Mouse (Mus musculus): Measurements from ENCODE around the gene Csad. TPM values are rescaled to one million over a fixed set of nuclear protein-coding genes. Genes with fewer than 3 reads are reported as not detected.

The Csad gene
- polyA plus RNA-seq, 1 experiment from 2014 or later = 38.2 TPM

- H3K4me1 ChIP-seq (replicated peaks; ENCODE audit: control insufficient read depth, insufficient read depth, low read length) = peaks cover 2% of the 10 kb centered on the region; the same call in 1 of the 2 replicates
- no peaks in the 10 kb centered on the region for H3K27me3 ChIP-seq (ENCODE audit: control insufficient read depth, insufficient read depth, low read length)
- no peaks in the 10 kb centered on the region for H3K9me3 ChIP-seq (ENCODE audit: control insufficient read depth, low read length)
- peaks cover 9% of the 10 kb centered on the region; the same call in 1 of the 2 replicates for H3K36me3 ChIP-seq (ENCODE audit: control insufficient read depth, insufficient read depth, low read length)
- H3K4me3 ChIP-seq (ENCODE audit: low read depth, low read length) = no peak overlapping the region
- DNase-seq (ENCODE audit: low spot score) = no peak
- H3K4me2 ChIP-seq (ENCODE audit: low read depth, low read length, severe bottlenecking) = no peak overlapping the region
- H3K9ac ChIP-seq (ENCODE audit: low read length) = no peak overlapping the region
- ATAC-seq (replicated peaks; ENCODE audit: low FRiP score) = no peak
- no peak overlapping the region for H3K27ac ChIP-seq (ENCODE audit: low read depth, low read length)
- whole genome bisulfite sequencing = 91% methylated on average over 4 of the region's 4 CpGs
These were observed 6.3 kb upstream of the Csad start for GRCm38 (mm10) chr15:102210816-102211215.

- WGBS = 93% methylated on average over 8 of the region's 8 CpGs
These were observed 4.6 kb upstream of the Csad start for GRCm38 (mm10) chr15:102209114-102209513.

GRCm38 (mm10) chr15:102208092-102208561, 3.6 kb upstream of the Csad start:
- no peaks in the 10 kb centered on the region for H3K9me3 ChIP-seq (ENCODE audit: control insufficient read depth, low read length)
- H3K4me3 ChIP-seq (ENCODE audit: low read depth, low read length) = no peak overlapping the region
- H3K36me3 ChIP-seq (ENCODE audit: control insufficient read depth, insufficient read depth, low read length) = peaks cover 9% of the 10 kb centered on the region; the same call in 1 of the 2 replicates
- peaks cover 10% of the 10 kb centered on the region for H3K4me1 ChIP-seq (replicated peaks; ENCODE audit: control insufficient read depth, insufficient read depth, low read length)
- H3K27me3 ChIP-seq (ENCODE audit: control insufficient read depth, insufficient read depth, low read length) = no peaks in the 10 kb centered on the region
- DNase-seq (ENCODE audit: low spot score) (no peak), ATAC-seq (replicated peaks; ENCODE audit: low FRiP score) (no peak)
- H3K9ac ChIP-seq (ENCODE audit: low read length) = no peak overlapping the region
- no peak overlapping the region for H3K4me2 ChIP-seq (ENCODE audit: low read depth, low read length, severe bottlenecking)
- no peak overlapping the region for H3K27ac ChIP-seq (ENCODE audit: low read depth, low read length)
- WGBS = 93% methylated on average over 9 of the region's 9 CpGs

More at GRCm38 (mm10) chr15:102209114-102209513, 4.6 kb upstream of the Csad start:
- H3K4me1 ChIP-seq (replicated peaks; ENCODE audit: control insufficient read depth, insufficient read depth, low read length) = peaks cover 10% of the 10 kb centered on the region
- H3K9me3 ChIP-seq (ENCODE audit: control insufficient read depth, low read length) = no peaks in the 10 kb centered on the region
- H3K27me3 ChIP-seq (ENCODE audit: control insufficient read depth, insufficient read depth, low read length) = no peaks in the 10 kb centered on the region
- H3K4me2 ChIP-seq (ENCODE audit: low read depth, low read length, severe bottlenecking) = no peak overlapping the region
- no peak overlapping the region for H3K9ac ChIP-seq (ENCODE audit: low read length)
- H3K4me3 ChIP-seq (ENCODE audit: low read depth, low read length) = no peak overlapping the region
- ATAC-seq (replicated peaks; ENCODE audit: low FRiP score) (no peak), DNase-seq (ENCODE audit: low spot score) (peak; percentile 45)
- peaks cover 9% of the 10 kb centered on the region; the same call in 1 of the 2 replicates for H3K36me3 ChIP-seq (ENCODE audit: control insufficient read depth, insufficient read depth, low read length)
- H3K27ac ChIP-seq (ENCODE audit: low read depth, low read length) = no peak overlapping the region

- H3K4me1 ChIP-seq (replicated peaks; ENCODE audit: control insufficient read depth, insufficient read depth, low read length) = peaks cover 13% of the 10 kb centered on the region
These were observed 2.8 kb upstream of the Csad start for GRCm38 (mm10) chr15:102207351-102207750.

GRCm38 (mm10) chr15:102205779-102206178, 1.3 kb upstream of the Csad start:
- Histone ChIP-seq H3K4me3 (ENCODE audit: low read depth, low read length) (peak overlapping the region; percentile 13), H3K27ac (ENCODE audit: low read depth, low read length) (peak overlapping the region; percentile 61), H3K4me1 (replicated peaks; ENCODE audit: control insufficient read depth, insufficient read depth, low read length) (peaks cover 13% of the 10 kb centered on the region), H3K27me3 (ENCODE audit: control insufficient read depth, insufficient read depth, low read length) (no peaks in the 10 kb centered on the region), H3K36me3 (ENCODE audit: control insufficient read depth, insufficient read depth, low read length) (peaks cover 7% of the 10 kb centered on the region; the same call in 1 of the 2 replicates), H3K9ac (ENCODE audit: low read length) (peak overlapping the region; percentile 43), H3K4me2 (ENCODE audit: low read depth, low read length, severe bottlenecking) (peak overlapping the region; percentile 85; the same call in 1 of the 2 replicates), H3K9me3 (ENCODE audit: control insufficient read depth, low read length) (no peaks in the 10 kb centered on the region)
- 74% methylated on average over 8 of the region's 8 CpGs for WGBS
- DNase-seq (ENCODE audit: low spot score) (peak; percentile 56), ATAC-seq (replicated peaks; ENCODE audit: low FRiP score) (no peak)

More at GRCm38 (mm10) chr15:102207351-102207750, 2.8 kb upstream of the Csad start:
- no peak overlapping the region for H3K9ac ChIP-seq (ENCODE audit: low read length)
- ATAC-seq (replicated peaks; ENCODE audit: low FRiP score) = no peak
- H3K4me2 ChIP-seq (ENCODE audit: low read depth, low read length, severe bottlenecking) = no peak overlapping the region
- no peak for DNase-seq (ENCODE audit: low spot score)
- no peaks in the 10 kb centered on the region for H3K27me3 ChIP-seq (ENCODE audit: control insufficient read depth, insufficient read depth, low read length)
- H3K36me3 ChIP-seq (ENCODE audit: control insufficient read depth, insufficient read depth, low read length) = peaks cover 7% of the 10 kb centered on the region; the same call in 1 of the 2 replicates
- no peak overlapping the region for H3K27ac ChIP-seq (ENCODE audit: low read depth, low read length)
- no peak overlapping the region for H3K4me3 ChIP-seq (ENCODE audit: low read depth, low read length)
- WGBS = 82% methylated on average over 3 of the region's 3 CpGs
- H3K9me3 ChIP-seq (ENCODE audit: control insufficient read depth, low read length) = no peaks in the 10 kb centered on the region

GRCm38 (mm10) chr15:102203835-102204381, 616 bp downstream of the Csad start:
- Histone ChIP-seq H3K9ac (ENCODE audit: low read length) (peak overlapping the region; percentile 86), H3K4me2 (ENCODE audit: low read depth, low read length, severe bottlenecking) (peak overlapping the region; percentile 85)
- WGBS = 0% methylated on average over 36 of the region's 72 CpGs

GRCm38 (mm10) chr15:102202971-102203834, 1.3 kb downstream of the Csad start, which contains the start of gene Zfp740:
Zfp740 (plus strand) TSS chr15:102203249.
- Histone ChIP-seq H3K9ac (ENCODE audit: low read length) (peak within 1 kb of the TSS; percentile 86), H3K4me1 (replicated peaks; ENCODE audit: control insufficient read depth, insufficient read depth, low read length) (peaks cover 13% of the 10 kb centered on the region), H3K4me2 (ENCODE audit: low read depth, low read length, severe bottlenecking) (peak within 1 kb of the TSS; percentile 85), H3K27ac (ENCODE audit: low read depth, low read length) (peak within 1 kb of the TSS; percentile 95), H3K4me3 (ENCODE audit: low read depth, low read length) (peak within 1 kb of the TSS; percentile 92), H3K36me3 (ENCODE audit: control insufficient read depth, insufficient read depth, low read length) (peaks cover under 1% of the 10 kb centered on the region; the same call in 1 of the 2 replicates), H3K9me3 (ENCODE audit: control insufficient read depth, low read length) (no peaks in the 10 kb centered on the region), H3K27me3 (ENCODE audit: control insufficient read depth, insufficient read depth, low read length) (no peaks in the 10 kb centered on the region)
- DNase-seq (ENCODE audit: low spot score) (peak; percentile 99), ATAC-seq (replicated peaks; ENCODE audit: low FRiP score) (peak; percentile 96)
- under 1% methylated on average over 66 of the region's 68 CpGs for WGBS

More at GRCm38 (mm10) chr15:102203835-102204381, 616 bp downstream of the Csad start:
- H3K9me3 ChIP-seq (ENCODE audit: control insufficient read depth, low read length) = no peaks in the 10 kb centered on the region
- peaks cover 5% of the 10 kb centered on the region; the same call in 1 of the 2 replicates for H3K36me3 ChIP-seq (ENCODE audit: control insufficient read depth, insufficient read depth, low read length)
- peaks cover 13% of the 10 kb centered on the region for H3K4me1 ChIP-seq (replicated peaks; ENCODE audit: control insufficient read depth, insufficient read depth, low read length)
- H3K4me3 ChIP-seq (ENCODE audit: low read depth, low read length) = peak overlapping the region; percentile 92
- no peaks in the 10 kb centered on the region for H3K27me3 ChIP-seq (ENCODE audit: control insufficient read depth, insufficient read depth, low read length)
- peak; percentile 55 for ATAC-seq (replicated peaks; ENCODE audit: low FRiP score)
- H3K27ac ChIP-seq (ENCODE audit: low read depth, low read length) = peak overlapping the region; percentile 95
- peak; percentile 87 for DNase-seq (ENCODE audit: low spot score)

GRCm38 (mm10) chr15:102198841-102199240, 5.7 kb downstream of the Csad start:
- peaks cover 3% of the 10 kb centered on the region; the same call in 1 of the 2 replicates for H3K4me1 ChIP-seq (replicated peaks; ENCODE audit: control insufficient read depth, insufficient read depth, low read length)
- H3K4me2 ChIP-seq (ENCODE audit: low read depth, low read length, severe bottlenecking) = no peak overlapping the region
- H3K27ac ChIP-seq (ENCODE audit: low read depth, low read length) = no peak overlapping the region
- no peak overlapping the region for H3K9ac ChIP-seq (ENCODE audit: low read length)
- no peaks in the 10 kb centered on the region for H3K27me3 ChIP-seq (ENCODE audit: control insufficient read depth, insufficient read depth, low read length)
- 80% methylated on average over 4 of the region's 4 CpGs for WGBS
- DNase-seq (ENCODE audit: low spot score) (no peak), ATAC-seq (replicated peaks; ENCODE audit: low FRiP score) (no peak)
- H3K36me3 ChIP-seq (ENCODE audit: control insufficient read depth, insufficient read depth, low read length) = no peaks in the 10 kb centered on the region
- H3K9me3 ChIP-seq (ENCODE audit: control insufficient read depth, low read length) = no peaks in the 10 kb centered on the region
- H3K4me3 ChIP-seq (ENCODE audit: low read depth, low read length) = no peak overlapping the region
